Mouse (Mus musculus) bone marrow macrophage, adult 2 months (primary cell): ENCODE data around the gene 2310057N15Rik.
"Not testable (repeated sequence)": the region's sequence is repeated elsewhere in the genome, so short reads cannot be mapped to it uniquely, and the experiment has no call there.

Experiments
- CTCF ChIP-seq: IDR thresholded peaks from 2 replicates; pipeline ENCODE4 v1.5.1; 2012; ENCODE audit warnings: low read depth, mild to moderate bottlenecking, low read length, moderate library complexity
- POLR2A ChIP-seq: IDR thresholded peaks from 2 replicates; pipeline ENCODE4 v1.6.1; 2012; ENCODE audit warnings: mild to moderate bottlenecking, low read depth, low read length, borderline replicate concordance

GRCm38 (mm10) chr16:88751535-88751934 is 22.5 kb downstream of the 2310057N15Rik start, which contains the start of gene Krtap13:
- TF ChIP-seq POLR2A, CTCF: not testable (repeated sequence)
